Mouse (Mus musculus): ENCODE measurements at regions not wholly inside any gene's neighbourhood (a gene's known extent, or its start where the extent isn't known, plus 50 kb on each side); places are given as distances from the start of the nearest gene placed in this dataset.

GRCm38 (mm10) chr2:72614256-72614655 is 138.3 kb downstream of the Cdca7 start:
- peak; percentile 85 to 86 for DNase-seq
- intact Hi-C loops (cut with DNase I), result no loop called here

- intact Hi-C loops (cut with DNase I), result loop anchor here (5.0 kb wide), 1 partner anchor 59 kb away; no protein-coding TSS in a partner anchor
- DNase-seq, result no peak
These were observed 139.9 kb downstream of the Cdca7 start for GRCm38 (mm10) chr2:72615869-72616268.

- intact Hi-C loops (cut with DNase I), result loop anchor here (5.0 kb wide), 1 partner anchor 59 kb away; no protein-coding TSS in a partner anchor
- DNase-seq, result no peak
These were observed 140.5 kb downstream of the Cdca7 start for GRCm38 (mm10) chr2:72616412-72616811.

- peak; percentile 24 to 36 for DNase-seq
- intact Hi-C loops (cut with DNase I), result loop anchor here (5.0 kb wide), 1 partner anchor 62 kb away; no protein-coding TSS in a partner anchor
These were observed 143.5 kb downstream of the Cdca7 start for GRCm38 (mm10) chr2:72619446-72619845.

- peak; percentile 21 to 22 for DNase-seq
- intact Hi-C loops (cut with DNase I), result loop anchor here (2.0 kb wide), 1 partner anchor 103 kb away; no protein-coding TSS in a partner anchor
These were observed 144.3 kb downstream of the Cdca7 start for GRCm38 (mm10) chr2:72620182-72620652.

- peak in 1 of 2 experiments; percentile 30 for DNase-seq
- intact Hi-C loops (cut with DNase I), result no loop called here
These were observed 152.0 kb downstream of the Cdca7 start for GRCm38 (mm10) chr2:72627915-72628314.

GRCm38 (mm10) chr2:72628626-72629470 is 152.9 kb downstream of the Cdca7 start:
- intact Hi-C loops (cut with DNase I), result no loop called here
- DNase-seq, result peak in 1 of 2 experiments; percentile 9

- intact Hi-C loops (cut with DNase I), result no loop called here
- no peak for DNase-seq
These were observed 153.9 kb downstream of the Cdca7 start for GRCm38 (mm10) chr2:72629691-72630461.

GRCm38 (mm10) chr2:72637881-72638620 is 162.1 kb downstream of the Cdca7 start:
- DNase-seq, result no peak
- intact Hi-C loops (cut with DNase I), result no loop called here

GRCm38 (mm10) chr2:72639022-72639421 is 163.1 kb downstream of the Cdca7 start:
- DNase-seq, result no peak
- intact Hi-C loops (cut with DNase I), result no loop called here

GRCm38 (mm10) chr2:72641228-72641627 is 165.3 kb downstream of the Cdca7 start:
- no peak for DNase-seq
- intact Hi-C loops (cut with DNase I), result loop anchor here (5.0 to 10.0 kb wide), 2 partner anchors 426 to 634 kb away; partner anchors contain the start of gene Sp9

GRCm38 (mm10) chr2:72644151-72644843 is 168.3 kb downstream of the Cdca7 start:
- intact Hi-C loops (cut with DNase I), result loop anchor here (5.0 to 10.0 kb wide), 2 partner anchors 423 to 631 kb away; partner anchors contain the start of gene Sp9
- no peak for DNase-seq

- no peak for DNase-seq
- intact Hi-C loops (cut with DNase I), result loop anchor here (5.0 to 10.0 kb wide), 2 partner anchors 330 to 627 kb away; partner anchors contain the start of gene Sp9
These were observed 171.7 kb downstream of the Cdca7 start for GRCm38 (mm10) chr2:72647642-72648041.

- intact Hi-C loops (cut with DNase I), result loop anchor here (5.0 to 10.0 kb wide), 2 partner anchors 329 to 627 kb away; partner anchors contain the start of gene Sp9
- no peak for DNase-seq
These were observed 172.3 kb downstream of the Cdca7 start for GRCm38 (mm10) chr2:72648294-72648693.

GRCm38 (mm10) chr2:72655864-72656263 is 179.9 kb downstream of the Cdca7 start:
- DNase-seq, result peak in 1 of 2 experiments; percentile 23
- intact Hi-C loops (cut with DNase I), result no loop called here

- intact Hi-C loops (cut with DNase I), result no loop called here
- peak; percentile 38 to 48 for DNase-seq
These were observed 181.4 kb downstream of the Cdca7 start for GRCm38 (mm10) chr2:72657101-72657920.

GRCm38 (mm10) chr2:72662396-72662795 is 186.4 kb downstream of the Cdca7 start:
- no peak for DNase-seq
- intact Hi-C loops (cut with DNase I), result no loop called here

GRCm38 (mm10) chr2:72662979-72663780 is 187.2 kb downstream of the Cdca7 start:
- intact Hi-C loops (cut with DNase I), result no loop called here
- DNase-seq, result no peak

Data from heart, postnatal 10 days (tissue).